10 mouse cellular contexts compared by ENCODE assay signal in the genomic region with DNA sequence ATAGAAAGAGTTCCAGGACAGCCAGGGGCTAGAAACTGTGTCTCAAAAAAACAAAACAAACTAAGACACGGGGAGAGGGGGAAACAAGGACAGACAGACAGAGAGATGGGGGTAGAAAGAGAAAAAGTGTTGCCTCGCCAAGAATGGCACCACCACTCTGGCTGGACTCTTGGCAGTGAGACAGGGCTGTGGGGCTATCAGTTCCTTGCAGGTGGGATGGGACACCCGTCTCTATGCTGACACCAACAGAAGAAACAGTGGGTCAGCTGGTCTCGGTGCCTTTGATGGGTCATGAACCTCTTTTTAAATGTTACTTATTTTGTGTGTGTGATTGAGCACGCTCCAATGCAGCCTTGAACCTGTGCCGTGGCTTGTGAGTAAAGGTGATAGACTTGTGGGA. TPM values are rescaled to one million over a fixed set of nuclear protein-coding genes. Genes with fewer than 3 reads are reported as not detected.
DNase-seq lines count a peak whose midpoint lies in the region; ATAC-seq and TF ChIP-seq lines count a peak whose summit lies in the region.
"Had no signal": no experiment of that assay in that cellular context is flagged by ENCODE, and none has a peak within 500 bp of the region (broad histone marks: within the 10 kb centered on the region; RNA-seq: fewer than 3 reads in every experiment).

No protein-coding gene starts in this region.

- 66% methylated on average over 6 of the region's 6 CpGs for WGBS in heart, embryonic 11.5 days (ENCODE audit: insufficient replicate concordance)
- 59% methylated on average over 6 of the region's 6 CpGs for WGBS in lung, postnatal 0 days
- WGBS in lung, adult 2 months, result 67% methylated on average over 6 of the region's 6 CpGs
- 72% methylated on average over 6 of the region's 6 CpGs for WGBS in limb, embryonic 14.5 days

- TF ChIP-seq EP300 in lung, postnatal 0 days (IDR thresholded peaks at IDR 0.05), result no peak

- H3K4me1 ChIP-seq in heart, embryonic 11.5 days (ENCODE audit: control insufficient read depth, insufficient read depth, low read length), result peaks cover 20% of the 10 kb centered on the region
- no peaks in the 10 kb centered on the region; the same call in 1 of the 2 replicates for H3K4me1 ChIP-seq in lung, postnatal 0 days (ENCODE audit: insufficient read depth, low read depth, low read length)
- H3K4me1 ChIP-seq in lung, adult 2 months (ENCODE audit: control insufficient read depth, insufficient read depth, low read length), result peaks cover 5% of the 10 kb centered on the region
- peaks cover 20% of the 10 kb centered on the region for H3K4me1 ChIP-seq in limb, embryonic 14.5 days (ENCODE audit: control insufficient read depth, insufficient read depth, low read length)

- H3K9me3 ChIP-seq in heart, embryonic 11.5 days (replicated peaks; ENCODE audit: control insufficient read depth, low read length), result no peaks in the 10 kb centered on the region
- H3K9me3 ChIP-seq in lung, postnatal 0 days (ENCODE audit: low read length), result no peaks in the 10 kb centered on the region
- no peaks in the 10 kb centered on the region for H3K9me3 ChIP-seq in limb, embryonic 14.5 days (ENCODE audit: control insufficient read depth, low read length)
- H3K9me3 ChIP-seq: liver, embryonic 13.5 days had no signal

- H3K27ac ChIP-seq in heart, embryonic 11.5 days (ENCODE audit: low read depth, low read length), result peak overlapping the region; percentile 85; the same call in 1 of the 2 replicates
- peak overlapping the region; percentile 91 for H3K27ac ChIP-seq in lung, postnatal 0 days (ENCODE audit: low read length)
- 0 out of 2 replicates have a peak overlapping the region, but pooled peaks have one; percentile 78 for H3K27ac ChIP-seq in limb, embryonic 14.5 days (replicated peaks; ENCODE audit: low read depth, low read length)

- H3K9ac ChIP-seq in heart, embryonic 11.5 days (ENCODE audit: low read depth, low read length), result no peak overlapping the region
- H3K9ac ChIP-seq in lung, postnatal 0 days (replicated peaks; ENCODE audit: low read depth), result no peak overlapping the region
- no peak overlapping the region for H3K9ac ChIP-seq in limb, embryonic 14.5 days (ENCODE audit: low read depth, low read length, severe bottlenecking)

- no peak overlapping the region for H3K4me3 ChIP-seq in heart, embryonic 11.5 days (ENCODE audit: low read depth, low read length)
- H3K4me3 ChIP-seq in lung, postnatal 0 days (ENCODE audit: low read depth, low read length), result no peak overlapping the region
- no peak overlapping the region for H3K4me3 ChIP-seq in lung, adult 2 months (replicated peaks; ENCODE audit: extremely low read depth, low read depth, low read length)
- H3K4me3 ChIP-seq in limb, embryonic 14.5 days (replicated peaks; ENCODE audit: low read length), result no peak overlapping the region
- H3K4me3 ChIP-seq: liver, embryonic 13.5 days had no signal

- no peak for DNase-seq in heart, adult 18-20 months
- no peak for DNase-seq in lung, postnatal 0 days (ENCODE audit: low spot score)
- DNase-seq in lung, adult 2 months, result no peak
- DNase-seq in limb, embryonic 14.5 days (ENCODE audit: low spot score), result no peak
- DNase-seq in natural killer cell, adult 2 months (ENCODE audit: low spot score in 2 of 2), result no peak
- DNase-seq in right cerebral cortex, postnatal 10 days (ENCODE audit: low spot score in 2 of 2), result no peak
- no peak for DNase-seq in cerebellum, postnatal 25 days
- DNase-seq: liver, embryonic 13.5 days had no signal

- TF ChIP-seq POLR2A in lung, adult 2 months (IDR thresholded peaks at IDR 0.05; ENCODE audit: borderline replicate concordance, extremely low read depth, low read depth, low read length), result no peak
- TF ChIP-seq POLR2A in limb, embryonic 14.5 days (IDR thresholded peaks at IDR 0.05; ENCODE audit: borderline replicate concordance, extremely low read depth, insufficient read depth, insufficient read length), result no peak

- no peaks in the 10 kb centered on the region for H3K36me3 ChIP-seq in heart, embryonic 11.5 days (ENCODE audit: control insufficient read depth, insufficient read depth, low read length)
- H3K36me3 ChIP-seq in lung, postnatal 0 days (ENCODE audit: insufficient read depth, low read length), result no peaks in the 10 kb centered on the region
- H3K36me3 ChIP-seq in limb, embryonic 14.5 days (ENCODE audit: control insufficient read depth, insufficient read depth, low read length), result no peaks in the 10 kb centered on the region
- H3K36me3 ChIP-seq: liver, embryonic 13.5 days had no signal

- ATAC-seq in heart, embryonic 11.5 days (replicated peaks; ENCODE audit: insufficient number of reproducible peaks, low FRiP score, low TSS enrichment), result no peak
- ATAC-seq in lung, postnatal 0 days, result no peak
- no peak for ATAC-seq in limb, embryonic 14.5 days (ENCODE audit: low FRiP score, low read depth)

- no peak for TF ChIP-seq CTCF in lung, postnatal 0 days (IDR thresholded peaks at IDR 0.05)
- TF ChIP-seq CTCF in lung, adult 2 months (IDR thresholded peaks at IDR 0.05; ENCODE audit: insufficient read depth, low read length), result no peak

- no peaks in the 10 kb centered on the region for H3K27me3 ChIP-seq in heart, embryonic 11.5 days (ENCODE audit: control insufficient read depth, insufficient read depth, low read length)
- no peaks in the 10 kb centered on the region for H3K27me3 ChIP-seq in lung, postnatal 0 days (replicated peaks; ENCODE audit: insufficient read depth, low read length)
- no peaks in the 10 kb centered on the region for H3K27me3 ChIP-seq in limb, embryonic 14.5 days (ENCODE audit: control insufficient read depth, insufficient read depth, low read length)

- no peak overlapping the region; the same call in 1 of the 2 replicates for H3K4me2 ChIP-seq in heart, embryonic 11.5 days
- H3K4me2 ChIP-seq in lung, postnatal 0 days (replicated peaks; ENCODE audit: low read depth, low read length), result no peak overlapping the region
- no peak overlapping the region for H3K4me2 ChIP-seq in limb, embryonic 14.5 days (replicated peaks; ENCODE audit: low read depth, low read length, severe bottlenecking)

RNA-seq across cellular contexts. Expression of a gene that starts 6.8 kb away (rescaled TPM):
- 5.1 and 5.6 TPM in 2 replicates for polyA plus RNA-seq in heart, embryonic 11.5 days (2014; fragmentation: Nextera tagmentation; extraction: Ambion mirVana)
- total RNA-seq in heart, adult 18-20 months (2021), result 1 to 10 TPM; 1.5 to 1.8 TPM
- 8.2 TPM in 2 replicates for polyA plus RNA-seq in lung, postnatal 0 days (2015; fragmentation: Nextera tagmentation; extraction: Ambion mirVana)
- polyA plus RNA-seq in lung, adult 2 months (2012; rRNA removed), result 22.5 and 24.1 TPM in 2 replicates
- polyA plus RNA-seq in limb, embryonic 14.5 days (2012; rRNA removed), result 20.2 and 26.1 TPM in 2 replicates
- 8.0 and 11.9 TPM in 2 replicates for polyA plus RNA-seq in limb, embryonic 14.5 days (2014; fragmentation: Nextera tagmentation; extraction: Ambion mirVana)

RNA-seq across cellular contexts. Expression of a gene that starts 9.7 kb away (rescaled TPM):
- 27.3 and 35.6 TPM in 2 replicates for polyA plus RNA-seq in heart, embryonic 11.5 days (2014; fragmentation: Nextera tagmentation; extraction: Ambion mirVana)
- 10 to 100 TPM; 37.1 to 38.8 TPM for total RNA-seq in heart, adult 18-20 months (2021)
- polyA plus RNA-seq in lung, postnatal 0 days (2015; fragmentation: Nextera tagmentation; extraction: Ambion mirVana), result 30.9 and 33.2 TPM in 2 replicates
- polyA plus RNA-seq in lung, adult 2 months (2012; rRNA removed), result 105 and 123 TPM in 2 replicates
- polyA plus RNA-seq in limb, embryonic 14.5 days (2012; rRNA removed), result 102 and 125 TPM in 2 replicates
- polyA plus RNA-seq in limb, embryonic 14.5 days (2014; fragmentation: Nextera tagmentation; extraction: Ambion mirVana), result 78.1 and 92.1 TPM in 2 replicates
- total RNA-seq: neutrophil, adult 5-6 weeks had no signal

RNA-seq across cellular contexts. Expression of a gene that starts 26.0 kb away (rescaled TPM):
- 36.7 and 41.1 TPM in 2 replicates for polyA plus RNA-seq in heart, embryonic 11.5 days (2014; fragmentation: Nextera tagmentation; extraction: Ambion mirVana)
- 10 to 100 TPM; 12.0 to 13.3 TPM for total RNA-seq in heart, adult 18-20 months (2021)
- polyA plus RNA-seq in lung, postnatal 0 days (2015; fragmentation: Nextera tagmentation; extraction: Ambion mirVana), result 45.8 and 50.1 TPM in 2 replicates
- 52.6 and 55.2 TPM in 2 replicates for polyA plus RNA-seq in lung, adult 2 months (2012; rRNA removed)
- 131 and 155 TPM in 2 replicates for polyA plus RNA-seq in limb, embryonic 14.5 days (2012; rRNA removed)
- polyA plus RNA-seq in limb, embryonic 14.5 days (2014; fragmentation: Nextera tagmentation; extraction: Ambion mirVana), result 91.0 and 105 TPM in 2 replicates

RNA-seq across cellular contexts. Expression of a gene that starts 32.7 kb away (rescaled TPM):
- polyA plus RNA-seq in heart, embryonic 11.5 days (2014; fragmentation: Nextera tagmentation; extraction: Ambion mirVana), result 92.0 and 96.9 TPM in 2 replicates
- total RNA-seq in heart, adult 18-20 months (2021), result 10 to 100 TPM; 44.4 to 55.6 TPM
- polyA plus RNA-seq in lung, postnatal 0 days (2015; fragmentation: Nextera tagmentation; extraction: Ambion mirVana), result 30.9 and 32.7 TPM in 2 replicates
- 107 and 136 TPM in 2 replicates for polyA plus RNA-seq in lung, adult 2 months (2012; rRNA removed)
- 263 and 300 TPM in 2 replicates for polyA plus RNA-seq in limb, embryonic 14.5 days (2012; rRNA removed)
- 104 and 109 TPM in 2 replicates for polyA plus RNA-seq in limb, embryonic 14.5 days (2014; fragmentation: Nextera tagmentation; extraction: Ambion mirVana)

RNA-seq across cellular contexts. Expression of a gene that starts 45.8 kb away (rescaled TPM):
- 9.1 and 10.3 TPM in 2 replicates for polyA plus RNA-seq in heart, embryonic 11.5 days (2014; fragmentation: Nextera tagmentation; extraction: Ambion mirVana)
- 10 to 100 TPM in 1 of 2 experiments, 1 to 10 TPM in 1; 8.1 to 10.7 TPM for total RNA-seq in heart, adult 18-20 months (2021)
- polyA plus RNA-seq in lung, postnatal 0 days (2015; fragmentation: Nextera tagmentation; extraction: Ambion mirVana), result 4.7 and 7.2 TPM in 2 replicates
- 7.0 and 7.1 TPM in 2 replicates for polyA plus RNA-seq in lung, adult 2 months (2012; rRNA removed)
- 10.4 and 10.5 TPM in 2 replicates for polyA plus RNA-seq in limb, embryonic 14.5 days (2012; rRNA removed)
- polyA plus RNA-seq in limb, embryonic 14.5 days (2014; fragmentation: Nextera tagmentation; extraction: Ambion mirVana), result 9.8 and 10.2 TPM in 2 replicates
